8 mouse cellular contexts compared by ENCODE assay signal in genomic region chr17:24472512-24472911, GRCm38 (mm10). TPM values are rescaled to one million over a fixed set of nuclear protein-coding genes. Genes with fewer than 3 reads are reported as not detected.
DNase-seq lines count a peak whose midpoint lies in the region; ATAC-seq and TF ChIP-seq lines count a peak whose summit lies in the region.

No protein-coding gene starts in this region.

- TF ChIP-seq CTCF in MEL (IDR thresholded peaks at IDR 0.05 in 2 of 3, conservative IDR thresholded peaks at IDR 0.05 in 1 of 3; ENCODE audit: control insufficient read depth in 1 of 3, insufficient read depth in 1 of 3, low read depth in 2 of 3, low read length in 3 of 3, poor library complexity in 1 of 3, severe bottlenecking in 1 of 3): no peak
- TF ChIP-seq CTCF in bone marrow, adult 2 months (IDR thresholded peaks at IDR 0.05; ENCODE audit: control insufficient read depth, insufficient read depth, low read length): no peak
- TF ChIP-seq CTCF in gastrocnemius, adult 2 months (IDR thresholded peaks at IDR 0.05): no peak

- intact Hi-C loops in gastrocnemius, adult 2 months (cut with DNase I): no loop called here

- WGBS in bone marrow, adult 2 months: 75% methylated on average over 4 of the region's 4 CpGs
- WGBS in intestine, embryonic 14.5 days: 75% methylated on average over 4 of the region's 4 CpGs
- WGBS in liver, embryonic 15.5 days (ENCODE audit: insufficient replicate concordance): 80% methylated on average over 4 of the region's 4 CpGs
- 79% methylated on average over 4 of the region's 4 CpGs for WGBS in stomach, embryonic 15.5 days

- no peak for TF ChIP-seq RAD21 in MEL (IDR thresholded peaks at IDR 0.05; ENCODE audit: low read depth, low read length)

- TF ChIP-seq EP300 in MEL (IDR thresholded peaks at IDR 0.05; ENCODE audit: low read depth in 1 of 2, low read length in 2 of 2): no peak

- TF ChIP-seq POLR2A in MEL (IDR thresholded peaks at IDR 0.05; ENCODE audit: control insufficient read depth in 1 of 2, insufficient read depth in 1 of 2, low read depth in 1 of 2, low read length in 2 of 2, poor library complexity in 1 of 2): no peak
- TF ChIP-seq POLR2A in bone marrow, adult 2 months (IDR thresholded peaks at IDR 0.05; ENCODE audit: borderline replicate concordance, control insufficient read depth, low read depth, low read length): no peak

- H3K4me2 ChIP-seq in intestine, embryonic 14.5 days (ENCODE audit: low read length): peak overlapping the region; percentile 97
- peak overlapping the region; percentile 96 for H3K4me2 ChIP-seq in liver, embryonic 15.5 days
- H3K4me2 ChIP-seq in stomach, embryonic 15.5 days: peak overlapping the region; percentile 96

- peak overlapping the region; percentile 70 to 97; a peak in 3 of 4 replicates for H3K4me3 ChIP-seq in MEL (ENCODE audit: control insufficient read depth in 1 of 2, insufficient read depth in 1 of 2, low read depth in 2 of 2, low read length in 2 of 2)
- peak overlapping the region; percentile 19 for H3K4me3 ChIP-seq in bone marrow, adult 2 months (replicated peaks; ENCODE audit: control insufficient read depth, low read depth, low read length)
- peak overlapping the region; percentile 91 for H3K4me3 ChIP-seq in gastrocnemius, adult 2 months
- H3K4me3 ChIP-seq in intestine, embryonic 14.5 days (ENCODE audit: low read depth, low read length): no peak overlapping the region
- H3K4me3 ChIP-seq in liver, embryonic 15.5 days (replicated peaks): peak overlapping the region; percentile 95
- H3K4me3 ChIP-seq in stomach, embryonic 15.5 days (replicated peaks): 0 out of 2 replicates have a peak overlapping the region, but pooled peaks have one; percentile 3

- DNase-seq in MEL (ENCODE audit: low read depth, low spot score): peak; percentile 63
- peak; percentile 86 for DNase-seq in gastrocnemius, adult 2 months
- no peak for DNase-seq in intestine, embryonic 14.5 days (ENCODE audit: low spot score)
- DNase-seq in c-Kit-positive CD71-positive TER-119-positive erythroid progenitor cells, embryonic 14.5 days (ENCODE audit: low spot score): no peak
- DNase-seq in thymus, postnatal 36 days: no peak

- H3K27me3 ChIP-seq in MEL (ENCODE audit: control insufficient read depth in 1 of 2, insufficient read depth in 2 of 2, low read length in 2 of 2): no peaks in the 10 kb centered on the region
- H3K27me3 ChIP-seq in intestine, embryonic 14.5 days (replicated peaks; ENCODE audit: control insufficient read depth, insufficient read depth, low read length): no peaks in the 10 kb centered on the region
- H3K27me3 ChIP-seq in liver, embryonic 15.5 days: no peaks in the 10 kb centered on the region
- no peaks in the 10 kb centered on the region for H3K27me3 ChIP-seq in stomach, embryonic 15.5 days (replicated peaks)

- peaks cover 0 to 12% of the 10 kb centered on the region in 2 experiments; a peak in 3 of 4 replicates for H3K4me1 ChIP-seq in MEL (ENCODE audit: control insufficient read depth in 1 of 2, insufficient read depth in 2 of 2, low read length in 2 of 2)
- peaks cover 2% of the 10 kb centered on the region for H3K4me1 ChIP-seq in bone marrow, adult 2 months (ENCODE audit: control insufficient read depth, insufficient read depth, low read length)
- H3K4me1 ChIP-seq in intestine, embryonic 14.5 days (replicated peaks; ENCODE audit: control insufficient read depth, insufficient read depth, low read length): peaks cover 22% of the 10 kb centered on the region
- H3K4me1 ChIP-seq in liver, embryonic 15.5 days (replicated peaks): peaks cover 55% of the 10 kb centered on the region
- H3K4me1 ChIP-seq in stomach, embryonic 15.5 days: peaks cover 35% of the 10 kb centered on the region

- H3K27ac ChIP-seq in MEL (ENCODE audit: control insufficient read depth, low read depth, low read length): no peak overlapping the region
- no peak overlapping the region for H3K27ac ChIP-seq in bone marrow, adult 2 months (ENCODE audit: control insufficient read depth, insufficient read depth, low read depth, low read length, poor library complexity)
- H3K27ac ChIP-seq in gastrocnemius, adult 2 months: peak overlapping the region; percentile 95
- H3K27ac ChIP-seq in intestine, embryonic 14.5 days (ENCODE audit: low read depth): peak overlapping the region; percentile 40; the same call in 1 of the 2 replicates
- H3K27ac ChIP-seq in liver, embryonic 15.5 days (replicated peaks): peak overlapping the region; percentile 97; the same call in 1 of the 2 replicates
- peak overlapping the region; percentile 73 for H3K27ac ChIP-seq in stomach, embryonic 15.5 days

- no peak for ATAC-seq in intestine, embryonic 14.5 days (replicated peaks; ENCODE audit: low FRiP score, low TSS enrichment, low read depth)
- ATAC-seq in liver, embryonic 15.5 days (ENCODE audit: insufficient read depth): no peak
- no peak for ATAC-seq in stomach, embryonic 15.5 days (ENCODE audit: insufficient read depth, low FRiP score, low read depth)

- peaks cover 25% of the 10 kb centered on the region for H3K79me2 ChIP-seq in MEL (ENCODE audit: control insufficient read depth, insufficient read depth, low read length, poor library complexity)

- H3K36me3 ChIP-seq in MEL (ENCODE audit: control insufficient read depth in 1 of 2, insufficient read depth in 2 of 2, low read length in 2 of 2): peaks cover 0 to 8% of the 10 kb centered on the region in 2 experiments; a peak in 2 of 4 replicates
- peaks cover 44% of the 10 kb centered on the region for H3K36me3 ChIP-seq in intestine, embryonic 14.5 days (ENCODE audit: control insufficient read depth, insufficient read depth, low read length)
- peaks cover 60% of the 10 kb centered on the region for H3K36me3 ChIP-seq in liver, embryonic 15.5 days (replicated peaks)
- H3K36me3 ChIP-seq in stomach, embryonic 15.5 days: peaks cover 34% of the 10 kb centered on the region

- peak overlapping the region; percentile 89 for H3K9ac ChIP-seq in MEL (ENCODE audit: control insufficient read depth, low read depth, low read length, poor library complexity, severe bottlenecking)
- H3K9ac ChIP-seq in intestine, embryonic 14.5 days (ENCODE audit: low read length): no peak overlapping the region; the same call in 1 of the 2 replicates
- peak overlapping the region; percentile 96; the same call in 1 of the 2 replicates for H3K9ac ChIP-seq in liver, embryonic 15.5 days
- no peak overlapping the region for H3K9ac ChIP-seq in stomach, embryonic 15.5 days

- no peaks in the 10 kb centered on the region for H3K9me3 ChIP-seq in MEL (replicated peaks; ENCODE audit: insufficient read depth, low read length)
- H3K9me3 ChIP-seq in intestine, embryonic 14.5 days (ENCODE audit: control insufficient read depth, low read length): no peaks in the 10 kb centered on the region
- H3K9me3 ChIP-seq in liver, embryonic 15.5 days (replicated peaks): no peaks in the 10 kb centered on the region
- H3K9me3 ChIP-seq in stomach, embryonic 15.5 days: no peaks in the 10 kb centered on the region

RNA-seq across cellular contexts. Expression of gene Bricd5, which starts 1.2 kb away (rescaled TPM):
- 1.1 and 2.0 TPM in 2 replicates for total RNA-seq in MEL (2012; rRNA removed)
- polyA plus RNA-seq in MEL (2012; ENCODE audit: insufficient read depth in 1 of 2, insufficient read length in 2 of 2, low read depth in 1 of 2, low replicate concordance in 2 of 2, missing spikeins in 1 of 2): under 1 TPM in 1 of 2 experiments, not detected in 1; 0.82 TPM
- 3.3 TPM in 1 of 2 replicates, not detected in the other for polyA plus RNA-seq in bone marrow, adult 2 months (2011; ENCODE audit: insufficient read depth, insufficient read length, low replicate concordance, missing spikeins)
- not detected for total RNA-seq in gastrocnemius, adult 2 months (2021)
- polyA plus RNA-seq in intestine, embryonic 14.5 days (2014; fragmentation: Nextera tagmentation; extraction: Ambion mirVana): 0.50 and 0.53 TPM in 2 replicates
- 0.13 TPM in 1 of 2 replicates, not detected in the other for polyA plus RNA-seq in liver, embryonic 15.5 days (2015; fragmentation: Nextera tagmentation; extraction: Ambion mirVana)
- polyA plus RNA-seq in stomach, embryonic 15.5 days (2015; fragmentation: Nextera tagmentation; extraction: Ambion mirVana): 0.31 TPM in 1 of 2 replicates, not detected in the other

RNA-seq across cellular contexts. Expression of gene Pgp, which starts 2.3 kb away (rescaled TPM):
- 16.6 and 19.3 TPM in 2 replicates for total RNA-seq in MEL (2012; rRNA removed)
- polyA plus RNA-seq in MEL (2012; ENCODE audit: insufficient read depth in 1 of 2, insufficient read length in 2 of 2, low read depth in 1 of 2, low replicate concordance in 2 of 2, missing spikeins in 1 of 2): 10 to 100 TPM in 1 of 2 experiments, not detected in 1; 55.0 TPM
- 33.0 and 34.7 TPM in 2 replicates for polyA plus RNA-seq in bone marrow, adult 2 months (2011; ENCODE audit: insufficient read depth, insufficient read length, low replicate concordance, missing spikeins)
- total RNA-seq in gastrocnemius, adult 2 months (2021): 10 to 100 TPM; 50.8 to 56.3 TPM
- polyA plus RNA-seq in intestine, embryonic 14.5 days (2014; fragmentation: Nextera tagmentation; extraction: Ambion mirVana): 73.1 and 81.0 TPM in 2 replicates
- 60.5 and 61.2 TPM in 2 replicates for polyA plus RNA-seq in liver, embryonic 15.5 days (2015; fragmentation: Nextera tagmentation; extraction: Ambion mirVana)
- polyA plus RNA-seq in stomach, embryonic 15.5 days (2015; fragmentation: Nextera tagmentation; extraction: Ambion mirVana): 64.6 and 65.3 TPM in 2 replicates

RNA-seq across cellular contexts. Expression of gene E4f1, which starts 2.4 kb away (rescaled TPM):
- 24.3 and 26.0 TPM in 2 replicates for total RNA-seq in MEL (2012; rRNA removed)
- 10 to 100 TPM in 1 of 2 experiments, not detected in 1; 37.1 TPM for polyA plus RNA-seq in MEL (2012; ENCODE audit: insufficient read depth in 1 of 2, insufficient read length in 2 of 2, low read depth in 1 of 2, low replicate concordance in 2 of 2, missing spikeins in 1 of 2)
- polyA plus RNA-seq in bone marrow, adult 2 months (2011; ENCODE audit: insufficient read depth, insufficient read length, low replicate concordance, missing spikeins): 34.5 and 70.1 TPM in 2 replicates
- 10 to 100 TPM; 11.4 to 16.5 TPM for total RNA-seq in gastrocnemius, adult 2 months (2021)
- 23.2 and 23.8 TPM in 2 replicates for polyA plus RNA-seq in intestine, embryonic 14.5 days (2014; fragmentation: Nextera tagmentation; extraction: Ambion mirVana)
- 11.5 and 14.2 TPM in 2 replicates for polyA plus RNA-seq in liver, embryonic 15.5 days (2015; fragmentation: Nextera tagmentation; extraction: Ambion mirVana)
- 30.8 and 33.7 TPM in 2 replicates for polyA plus RNA-seq in stomach, embryonic 15.5 days (2015; fragmentation: Nextera tagmentation; extraction: Ambion mirVana)

RNA-seq across cellular contexts. Expression of gene Mlst8, which starts 6.4 kb away (rescaled TPM):
- total RNA-seq in MEL (2012; rRNA removed): 28.5 and 35.4 TPM in 2 replicates
- polyA plus RNA-seq in MEL (2012; ENCODE audit: insufficient read depth in 1 of 2, insufficient read length in 2 of 2, low read depth in 1 of 2, low replicate concordance in 2 of 2, missing spikeins in 1 of 2): 10 to 100 TPM in 1 of 2 experiments, not detected in 1; 57.3 TPM
- 9.8 and 22.9 TPM in 2 replicates for polyA plus RNA-seq in bone marrow, adult 2 months (2011; ENCODE audit: insufficient read depth, insufficient read length, low replicate concordance, missing spikeins)
- total RNA-seq in gastrocnemius, adult 2 months (2021): 10 to 100 TPM; 12.1 to 14.8 TPM
- polyA plus RNA-seq in intestine, embryonic 14.5 days (2014; fragmentation: Nextera tagmentation; extraction: Ambion mirVana): 32.3 and 32.7 TPM in 2 replicates
- polyA plus RNA-seq in liver, embryonic 15.5 days (2015; fragmentation: Nextera tagmentation; extraction: Ambion mirVana): 12.0 and 13.6 TPM in 2 replicates
- 25.0 and 30.5 TPM in 2 replicates for polyA plus RNA-seq in stomach, embryonic 15.5 days (2015; fragmentation: Nextera tagmentation; extraction: Ambion mirVana)

RNA-seq across cellular contexts. Expression of gene Caskin1, which starts 15.9 kb away (rescaled TPM):
- 0.04 and 0.07 TPM in 2 replicates for total RNA-seq in MEL (2012; rRNA removed)
- polyA plus RNA-seq in MEL (2012; ENCODE audit: insufficient read depth in 1 of 2, insufficient read length in 2 of 2, low read depth in 1 of 2, low replicate concordance in 2 of 2, missing spikeins in 1 of 2): under 1 TPM in 1 of 2 experiments, not detected in 1; 0.38 TPM
- polyA plus RNA-seq in bone marrow, adult 2 months (2011; ENCODE audit: insufficient read depth, insufficient read length, low replicate concordance, missing spikeins): not detected in 2 replicates
- total RNA-seq in gastrocnemius, adult 2 months (2021): under 1 TPM in 1 of 2 experiments, not detected in 1; 0.08 TPM
- 2.1 and 2.8 TPM in 2 replicates for polyA plus RNA-seq in intestine, embryonic 14.5 days (2014; fragmentation: Nextera tagmentation; extraction: Ambion mirVana)
- polyA plus RNA-seq in liver, embryonic 15.5 days (2015; fragmentation: Nextera tagmentation; extraction: Ambion mirVana): 0.05 and 0.09 TPM in 2 replicates
- 2.6 and 3.0 TPM in 2 replicates for polyA plus RNA-seq in stomach, embryonic 15.5 days (2015; fragmentation: Nextera tagmentation; extraction: Ambion mirVana)

Comparison
In these comparisons a context has a peak if more than half of its experiments do, and no peak if none do; other contexts are left out.
1. DNase-seq: peak in MEL (single experiment) and gastrocnemius, adult 2 months (single experiment); none in intestine, embryonic 14.5 days (single experiment), c-Kit-positive CD71-positive TER-119-positive erythroid progenitor cells, embryonic 14.5 days (single experiment) and thymus, postnatal 36 days (0 of 2).
2. H3K27ac ChIP-seq: peak in gastrocnemius, adult 2 months (single experiment), intestine, embryonic 14.5 days (single experiment), liver, embryonic 15.5 days (single experiment) and stomach, embryonic 15.5 days (single experiment); none in MEL (single experiment) and bone marrow, adult 2 months (single experiment).
3. H3K9ac ChIP-seq: peak in MEL (single experiment) and liver, embryonic 15.5 days (single experiment); none in intestine, embryonic 14.5 days (single experiment) and stomach, embryonic 15.5 days (single experiment).
4. Peak in every context shown above with its lines, with median percentiles within 50 percentile points of each other: H3K4me2 ChIP-seq.